Mouse (Mus musculus) layer of hippocampus, postnatal 14 days (tissue): ENCODE measurements around the gene 6430628N08Rik. TPM values are rescaled to one million over a fixed set of nuclear protein-coding genes. Genes with fewer than 3 reads are reported as not detected.

ENCODE experiments used
- DNase-seq, 2 experiments: peaks; one replicate each; pipeline ENCODE4 v3.0.0; 2021 to 2022; ENCODE audit warnings: low spot score in 2 of 2, mixed read lengths in 1 of 2
- total RNA-seq, 2 experiments: library from RNA; stranded (reverse); gene quantifications; 2 replicates each; pipeline ENCODE4 v1.2.3; 2021

6430628N08Rik gene
- total RNA-seq, 2 experiments from 2014 or later: not detected

DNA sequence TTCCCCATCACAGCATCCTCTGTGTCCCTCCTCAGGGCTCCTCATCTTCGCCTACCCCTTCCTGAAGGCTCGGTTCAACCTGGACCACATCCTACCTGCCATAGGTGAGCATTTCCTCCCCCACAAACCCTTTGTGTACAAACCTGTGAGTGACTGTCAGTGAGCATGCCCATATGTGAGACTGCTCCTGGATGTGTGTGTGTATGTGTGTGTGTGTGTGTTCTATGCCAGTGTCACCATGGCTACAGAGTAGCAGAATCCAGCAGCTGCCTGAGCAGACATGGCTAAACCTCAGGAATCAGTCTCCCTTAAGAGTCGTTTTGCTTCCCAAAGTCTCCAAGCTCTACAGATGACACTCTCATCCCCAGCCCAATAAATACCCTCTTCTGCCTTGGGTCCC is 4.6 kb upstream of the 6430628N08Rik start:
- DNase-seq: peak; percentile 13 to 28

DNA sequence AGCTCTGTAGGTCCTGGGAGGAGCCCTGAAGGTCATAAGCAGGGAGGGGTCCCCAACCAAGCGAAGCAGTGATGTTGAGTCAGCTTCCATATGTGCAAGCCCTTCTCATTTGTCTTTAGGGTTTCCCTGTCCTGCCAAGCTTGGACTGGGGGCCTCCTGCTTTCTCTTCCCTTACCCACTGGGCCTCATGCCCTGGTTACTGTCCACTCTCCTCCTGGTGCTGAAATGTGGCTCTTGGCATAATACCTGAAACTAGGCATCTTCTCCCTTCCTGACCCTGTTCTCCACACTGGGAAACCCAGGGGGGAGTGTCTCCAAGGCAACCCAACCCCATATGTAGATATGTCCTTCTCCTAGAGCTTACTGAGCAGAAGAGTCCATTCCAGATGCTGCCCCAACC is 3.6 kb upstream of the 6430628N08Rik start:
- DNase-seq: no peak

DNA sequence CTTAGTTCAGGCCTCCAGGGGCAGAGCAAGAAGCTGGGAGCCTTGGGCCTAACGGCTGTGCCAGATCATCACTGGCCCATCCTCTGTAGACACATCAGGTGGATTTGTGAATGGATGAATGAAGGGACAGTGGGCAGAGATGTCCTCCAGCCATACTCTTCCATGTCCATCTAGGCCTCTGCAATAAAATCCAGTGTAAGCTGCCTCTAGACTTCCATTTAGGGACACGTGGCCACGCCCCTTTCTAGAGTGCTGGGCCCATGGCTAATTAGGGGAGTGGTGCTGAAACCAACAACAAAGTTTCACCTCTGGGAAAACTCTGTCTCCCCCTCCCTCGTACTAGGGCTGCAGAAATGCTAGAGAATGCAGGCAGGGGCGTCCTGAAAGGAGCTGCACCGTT is 399 bp upstream of the 6430628N08Rik start:
- DNase-seq: no peak

DNA sequence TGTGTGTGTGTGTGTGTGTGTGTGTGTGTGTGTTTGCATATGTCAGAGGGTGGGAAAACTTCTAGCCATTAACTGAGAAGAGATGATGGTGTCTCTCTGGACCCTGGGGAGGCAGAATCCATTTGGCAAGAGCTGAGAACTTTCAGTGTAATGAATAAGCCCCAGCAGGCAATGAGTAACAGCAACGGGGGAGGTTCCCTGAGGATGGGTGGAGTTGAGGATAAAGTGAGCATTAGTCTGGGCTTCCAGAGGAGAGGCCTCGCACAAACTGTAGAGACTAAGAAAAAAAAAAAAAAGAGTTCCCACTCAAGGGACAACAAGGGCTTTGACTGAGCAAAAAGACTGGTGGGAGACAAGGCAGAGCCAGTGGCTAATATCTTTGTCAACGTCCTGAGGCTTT is 3.8 kb downstream of the 6430628N08Rik start:
- no peak for DNase-seq

DNA sequence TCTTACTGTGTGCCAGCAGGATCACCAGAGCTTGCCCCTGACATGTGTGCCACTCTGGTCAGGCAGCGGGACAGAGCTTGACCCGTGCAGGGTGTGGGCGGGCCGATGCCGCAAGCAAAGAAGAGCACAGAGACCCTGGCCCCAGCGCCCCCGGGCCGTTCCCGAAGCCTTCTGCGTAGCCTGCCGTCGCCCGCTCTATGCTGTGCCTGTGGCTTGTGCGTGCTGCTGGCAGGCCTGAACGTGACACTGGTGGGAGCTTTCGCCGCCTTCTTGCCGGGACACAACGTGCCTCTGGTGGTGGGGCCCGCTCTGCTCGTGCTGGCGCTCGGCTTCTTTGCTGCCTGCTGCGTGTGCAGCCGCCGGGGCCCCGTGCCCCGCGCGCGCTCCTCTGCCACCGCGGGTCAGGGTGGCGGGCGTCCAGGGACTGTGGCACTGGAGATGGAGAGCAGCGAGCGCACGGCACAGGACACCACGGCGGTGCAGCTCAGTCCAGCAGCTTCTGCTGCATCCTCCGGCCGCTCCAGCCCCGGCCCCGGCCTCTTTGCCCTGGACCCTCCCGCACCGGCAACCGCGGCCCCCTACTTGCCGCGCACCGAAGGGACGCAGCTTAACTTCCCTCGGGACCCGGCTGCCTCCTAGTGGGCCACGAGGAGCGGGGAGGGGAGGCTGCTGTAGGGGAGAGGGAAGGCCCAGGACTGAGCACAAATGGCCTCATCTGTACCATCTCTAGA is 7.6 kb downstream of the 6430628N08Rik start:
- no peak for DNase-seq

DNA sequence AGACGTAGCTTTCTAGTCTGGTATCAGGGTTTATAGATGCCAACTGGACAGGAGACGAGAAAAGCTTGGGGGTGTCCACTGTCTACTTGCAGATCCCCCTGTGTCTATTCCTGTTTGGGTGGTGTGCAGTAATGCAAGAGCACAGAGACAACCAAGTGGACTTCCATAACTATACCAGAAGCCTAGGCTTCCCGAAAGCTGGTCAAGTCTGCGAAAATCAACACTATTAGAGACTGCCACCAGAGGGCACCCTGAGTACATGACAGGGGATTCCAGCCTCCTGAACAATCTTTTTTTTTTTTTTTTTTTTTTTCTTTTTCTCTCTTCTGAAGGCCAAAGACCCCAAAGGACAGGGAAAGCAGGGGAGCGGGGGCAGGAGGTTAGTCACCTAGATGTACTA is 12.4 kb downstream of the 6430628N08Rik start:
- DNase-seq: peak; percentile 77 to 89

DNA sequence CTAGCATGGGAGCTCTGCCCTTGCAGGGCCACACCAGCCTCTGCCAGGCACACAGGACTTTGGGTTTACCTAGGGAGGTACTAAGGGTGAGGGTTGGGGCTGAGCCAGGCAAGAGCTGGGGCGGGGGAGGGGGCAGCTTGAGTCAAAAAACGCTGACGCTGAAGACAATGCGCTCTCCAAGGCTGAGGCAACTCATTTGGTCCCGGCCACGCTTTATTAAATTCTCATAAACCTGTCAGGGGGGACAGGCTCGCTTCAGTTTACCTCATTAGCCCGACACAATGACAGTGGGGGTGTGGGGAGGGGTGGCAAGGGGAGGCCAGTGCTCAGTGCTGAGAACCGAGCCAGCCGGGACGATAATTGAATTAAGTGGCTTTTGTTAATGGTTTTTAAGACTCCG is 13.9 kb downstream of the 6430628N08Rik start:
- no peak for DNase-seq

DNA sequence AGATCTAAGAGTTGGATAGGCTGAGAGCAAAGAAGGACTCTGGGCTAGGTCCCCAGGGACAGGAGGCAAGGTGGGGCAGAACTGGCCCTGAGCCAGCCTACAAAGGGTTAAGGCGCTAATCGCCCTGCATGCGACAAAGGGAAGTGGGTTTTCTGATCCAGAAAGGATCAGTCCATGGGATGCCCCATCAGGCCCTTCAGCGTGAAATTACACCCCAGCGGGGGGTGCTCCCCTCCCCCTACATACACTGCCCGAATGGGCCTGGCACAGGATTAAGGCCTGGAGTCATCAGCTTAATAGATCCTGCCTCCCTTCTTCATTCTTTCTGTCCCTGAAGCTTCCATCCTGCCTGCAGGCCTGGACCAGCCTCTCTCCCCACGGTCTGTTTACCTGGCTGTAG is 15.2 kb downstream of the 6430628N08Rik start:
- no peak for DNase-seq

DNA sequence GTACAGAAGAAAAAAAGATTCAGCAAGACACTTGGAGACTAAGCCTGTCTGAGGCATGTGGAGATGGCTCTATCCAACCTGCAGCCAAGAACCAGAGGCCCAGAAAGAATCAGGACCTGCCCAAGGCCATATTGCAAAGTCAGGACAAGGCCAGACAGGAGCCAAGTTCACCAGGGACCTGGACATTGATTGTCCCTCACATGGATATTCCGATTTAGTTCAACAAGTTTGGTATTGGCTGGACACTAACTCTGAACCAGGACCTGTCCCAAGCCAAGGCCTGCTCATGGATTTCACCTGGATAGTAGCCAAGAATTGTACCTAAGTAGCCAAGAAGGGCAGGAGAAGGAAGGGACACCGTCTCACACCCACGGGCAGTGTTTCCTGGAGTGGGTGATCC is 16.3 kb downstream of the 6430628N08Rik start:
- no peak for DNase-seq

DNA sequence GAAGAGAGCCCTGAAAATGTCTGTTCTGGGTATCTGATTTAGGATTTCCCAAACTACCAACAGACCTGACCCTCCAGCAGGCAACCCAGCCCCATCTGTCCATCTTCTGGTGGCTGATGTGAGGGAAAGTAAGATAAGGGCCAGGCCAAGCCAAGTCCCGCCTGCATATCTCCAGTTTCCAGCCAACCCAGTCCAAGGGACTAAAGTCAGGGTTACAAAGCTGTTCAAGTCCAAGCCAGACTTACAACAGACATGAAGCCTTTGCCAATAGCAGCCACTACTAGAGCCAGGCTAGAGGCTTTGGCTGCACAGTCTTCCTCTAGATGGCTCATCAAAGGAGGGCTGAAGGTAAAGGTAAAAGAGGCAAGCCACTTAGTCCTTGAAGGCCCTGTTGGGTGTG is 17.5 kb downstream of the 6430628N08Rik start:
- DNase-seq: no peak

DNA sequence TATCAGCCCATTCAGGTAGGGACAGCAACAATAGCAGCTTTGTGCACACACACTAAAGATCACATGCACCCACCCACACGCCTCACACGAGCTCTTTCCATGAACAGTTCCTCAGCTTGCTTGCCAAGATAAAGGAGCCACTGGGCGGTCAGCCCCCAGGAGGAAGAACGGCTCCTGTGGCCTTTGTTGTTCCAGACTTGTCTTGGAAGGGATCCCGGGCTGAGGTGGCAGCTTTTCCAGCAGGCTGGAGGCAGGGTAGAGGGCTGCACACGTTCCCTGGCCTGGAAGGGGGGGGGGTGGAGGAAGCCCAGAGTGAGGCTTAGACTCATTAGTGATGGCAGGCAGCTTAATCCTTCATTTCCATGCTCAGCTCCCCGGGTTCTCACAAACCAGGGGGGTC is 18.2 kb downstream of the 6430628N08Rik start:
- DNase-seq: peak in 1 of 2 experiments; percentile 23

DNA sequence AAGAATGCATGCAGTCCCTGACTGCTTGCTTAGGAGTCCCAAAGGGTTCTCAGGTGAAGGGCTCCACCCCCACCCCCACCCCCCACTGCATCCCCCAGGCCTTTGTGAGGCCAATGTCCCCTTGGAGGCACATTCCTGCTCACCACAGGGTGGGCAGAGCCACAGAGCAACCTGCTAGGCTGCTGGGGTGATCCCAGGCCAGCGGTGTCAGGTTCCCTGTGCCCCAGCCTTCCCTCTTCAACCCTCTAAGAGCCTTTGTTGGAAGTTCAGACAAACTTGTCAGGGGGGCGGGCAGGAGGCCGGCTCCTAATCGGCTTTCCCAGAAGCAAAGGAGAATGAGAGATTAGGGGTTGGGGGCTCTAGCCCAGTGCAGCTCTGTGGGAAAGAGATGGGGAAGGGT is 21.1 kb downstream of the 6430628N08Rik start:
- DNase-seq: no peak

DNA sequence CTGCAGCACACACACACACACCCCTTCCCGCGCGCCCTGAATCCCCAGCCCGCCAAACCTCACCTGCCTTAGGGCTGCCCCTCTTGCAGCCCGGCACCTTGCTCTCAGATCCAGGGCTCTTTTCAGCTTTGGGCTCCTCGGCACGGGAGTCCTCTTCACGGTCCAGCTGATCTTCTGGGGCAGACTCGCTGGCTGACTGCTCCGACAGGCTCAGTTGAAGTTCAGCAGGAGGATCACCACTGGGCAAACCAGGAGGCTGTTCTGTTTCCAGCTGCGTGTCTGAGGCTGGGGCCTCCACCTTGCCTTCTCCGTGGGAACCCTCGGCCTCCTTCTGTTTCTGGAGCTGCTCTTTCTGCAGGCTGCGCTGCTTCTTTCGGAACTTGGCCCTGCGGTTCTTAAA is 29.4 kb downstream of the 6430628N08Rik start:
- DNase-seq: no peak

DNA sequence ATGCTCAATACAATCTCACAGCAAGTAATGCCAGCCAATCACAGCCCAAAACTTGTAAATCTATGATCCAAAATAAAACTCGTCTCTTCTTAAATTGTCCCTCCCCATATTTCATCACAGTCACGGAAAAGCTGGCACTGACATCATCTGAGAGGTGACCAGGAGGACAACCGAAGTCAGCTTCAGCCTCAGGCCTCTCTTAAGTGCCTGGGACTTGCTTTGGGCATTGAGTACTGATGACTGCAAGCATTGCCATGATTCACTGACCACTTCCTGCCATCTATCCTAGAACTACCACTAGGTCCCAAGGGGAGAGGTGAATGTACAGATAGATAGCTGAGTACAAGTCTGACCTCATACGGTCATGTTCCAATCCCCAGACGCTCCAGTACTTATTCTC is 32.2 kb downstream of the 6430628N08Rik start:
- DNase-seq: no peak

DNA sequence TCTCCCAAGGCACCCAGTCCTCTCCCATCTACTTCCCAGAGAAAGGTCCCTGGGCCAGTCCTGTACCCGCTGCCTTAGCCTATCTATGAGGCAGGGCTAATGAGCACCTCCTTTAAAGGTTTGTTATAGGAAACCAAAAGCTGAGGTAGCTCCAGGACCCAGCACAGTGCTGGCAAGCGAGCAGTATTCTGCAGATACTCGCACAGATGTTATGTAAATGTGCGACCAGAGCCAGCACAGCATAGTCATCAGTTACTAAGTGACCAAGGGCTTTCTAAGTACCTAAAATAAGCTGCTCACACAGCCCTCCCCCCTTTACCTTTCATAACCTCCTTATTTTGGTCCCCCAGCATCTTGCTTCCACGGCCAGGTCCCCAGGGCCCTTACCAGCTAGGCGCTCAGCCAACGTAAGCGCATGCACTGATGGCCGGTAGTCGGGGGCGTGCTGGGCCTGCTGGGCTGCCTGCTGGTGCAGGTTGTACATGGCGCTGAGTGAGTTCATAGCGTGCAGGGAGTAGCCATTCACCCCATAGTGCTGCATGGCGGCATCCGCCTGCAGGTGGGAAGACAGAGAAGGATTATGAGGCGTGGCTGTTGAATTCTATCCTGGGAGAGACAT is 32.9 kb downstream of the 6430628N08Rik start:
- DNase-seq: no peak

DNA sequence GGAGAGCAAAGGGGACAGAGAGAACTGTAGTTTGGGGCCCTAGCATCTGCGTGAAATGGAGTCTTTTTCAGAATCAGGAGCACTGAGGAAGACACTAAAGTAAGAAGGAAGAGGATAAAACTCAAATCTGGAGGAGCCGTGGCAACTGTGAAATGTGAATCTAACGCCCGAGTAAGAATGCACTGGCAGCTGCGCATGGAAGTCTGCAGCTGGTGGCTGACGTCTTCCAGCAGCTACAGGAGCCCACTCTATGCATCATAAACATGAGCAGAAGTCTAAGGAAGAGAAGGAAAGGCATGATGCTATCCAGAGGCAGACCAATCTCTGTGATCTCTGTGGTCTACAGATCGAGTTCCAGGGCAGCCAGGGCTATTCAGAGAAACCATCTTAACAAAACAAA is 37.2 kb downstream of the 6430628N08Rik start:
- no peak for DNase-seq

DNA sequence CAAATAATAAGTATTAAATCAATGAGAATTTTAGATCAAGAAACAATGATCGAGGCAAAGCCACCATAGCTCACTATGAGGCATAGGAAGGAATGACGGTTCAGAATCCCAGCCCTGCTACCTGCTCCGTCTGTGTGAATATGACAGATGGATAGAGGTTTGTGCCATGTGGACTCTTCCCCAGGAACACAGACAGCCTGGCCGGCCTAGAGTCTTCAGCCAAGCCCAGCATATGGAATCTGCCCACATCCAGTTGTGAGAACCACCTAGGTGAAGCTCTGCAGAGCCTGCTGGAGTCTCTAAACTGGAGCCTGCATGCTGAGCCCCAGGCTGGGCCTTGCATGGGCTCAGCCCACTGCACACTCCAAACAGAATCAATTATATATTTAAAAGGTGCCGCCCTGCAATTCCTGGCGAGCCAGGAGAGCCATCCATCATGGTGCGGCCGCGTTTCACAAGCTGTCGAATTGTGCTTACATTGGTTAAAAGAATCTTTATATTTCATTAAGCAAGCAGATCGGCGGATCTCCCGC is 41.2 kb downstream of the 6430628N08Rik start:
- DNase-seq: no peak

DNA sequence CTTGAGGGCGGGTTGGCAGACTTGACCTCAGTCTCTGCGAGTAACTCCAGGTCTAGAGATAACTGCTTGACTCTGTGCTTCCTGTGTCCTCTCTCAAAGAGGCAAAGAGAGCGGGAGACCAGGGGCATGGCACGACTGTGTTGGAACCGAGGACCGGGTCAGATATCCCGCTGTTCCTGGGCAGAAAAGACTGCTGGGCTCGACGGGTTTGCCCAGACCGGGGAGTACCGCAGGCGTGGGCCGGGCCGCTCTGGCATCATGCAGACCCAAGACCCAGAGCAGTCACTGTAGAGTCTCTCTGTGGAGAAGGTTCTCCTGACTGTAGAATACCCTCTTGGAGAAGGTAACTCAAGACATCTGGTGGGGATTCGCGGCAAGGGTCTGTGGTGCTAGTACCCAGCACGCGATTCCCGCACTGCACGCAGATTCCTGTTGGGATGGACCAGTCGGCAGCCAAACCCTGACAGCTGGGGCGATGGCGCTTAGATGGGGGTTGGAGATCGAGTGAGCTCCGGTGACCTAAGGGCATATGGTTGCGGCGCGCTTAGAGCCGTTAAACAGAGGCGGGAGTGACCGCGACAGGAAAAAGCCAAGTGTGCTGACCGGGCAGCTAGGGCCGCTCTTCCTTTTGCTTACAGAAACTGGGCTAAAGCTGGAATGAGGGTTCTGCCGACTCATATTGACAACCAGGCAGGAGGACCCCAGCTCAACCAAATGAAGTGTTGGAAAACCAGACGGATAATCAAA is 45.5 kb downstream of the 6430628N08Rik start:
- no peak for DNase-seq

DNA sequence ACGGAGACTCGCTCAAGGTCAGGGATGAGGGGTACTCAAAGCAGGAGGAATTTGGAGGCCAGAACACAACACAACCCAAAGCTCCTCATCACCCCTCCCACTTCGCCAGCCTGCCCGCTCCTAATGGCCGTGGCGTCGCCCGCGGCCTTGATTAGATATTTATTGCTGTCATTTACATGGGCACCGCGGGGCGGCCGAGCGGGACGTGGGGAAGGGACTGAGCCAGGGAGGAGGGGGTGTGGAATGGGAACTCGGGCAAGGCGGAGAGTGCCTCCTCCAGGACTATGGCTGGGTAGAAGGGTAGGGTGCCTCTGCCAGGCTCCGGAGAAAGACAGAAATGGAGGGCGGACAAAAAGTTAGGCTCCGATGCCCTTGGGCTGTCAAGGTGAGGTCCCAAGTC is 46.2 kb downstream of the 6430628N08Rik start:
- DNase-seq: no peak

DNA sequence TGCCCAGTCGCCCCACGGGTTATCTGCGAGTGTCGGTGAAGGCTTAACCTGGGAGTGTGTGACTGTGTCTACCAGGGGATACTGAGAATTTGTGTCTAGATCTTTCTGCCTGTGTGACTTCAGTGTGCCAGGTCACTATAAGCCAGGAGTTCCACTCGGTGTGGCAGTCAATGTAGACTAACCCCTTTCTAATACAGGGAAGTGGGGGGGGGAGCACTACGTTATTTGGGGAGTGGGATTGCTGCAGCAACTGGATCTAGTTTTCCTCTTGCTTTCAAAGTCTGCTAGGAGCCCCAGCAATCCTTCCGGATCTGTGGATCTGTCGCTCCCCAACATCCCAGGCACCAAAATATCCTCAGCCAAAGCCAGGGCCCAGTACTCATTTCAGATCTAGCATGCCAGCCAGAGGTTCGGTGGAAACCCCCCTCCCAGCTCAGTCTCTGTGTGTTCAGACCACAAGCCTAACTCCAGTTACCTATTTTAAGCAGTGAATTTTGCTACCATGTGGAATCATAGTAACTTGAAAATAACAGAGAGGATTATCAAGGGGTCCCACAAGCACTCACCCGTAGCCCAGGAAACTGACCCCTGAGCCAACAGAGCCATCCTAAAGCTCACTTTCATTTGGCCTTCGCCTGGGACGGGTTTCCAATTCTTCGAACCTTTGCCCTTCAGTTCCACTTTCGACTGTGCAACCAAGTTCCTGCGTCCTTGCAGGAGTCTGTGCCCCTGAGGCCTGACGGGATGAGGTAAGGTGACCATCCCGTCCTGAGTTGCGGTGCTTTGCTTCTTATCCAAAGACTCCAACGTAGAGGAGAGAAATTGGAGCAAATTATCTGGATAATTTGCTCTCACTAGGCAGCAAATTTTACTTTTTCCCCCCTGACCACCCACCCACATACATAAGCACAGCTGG is 46.9 kb downstream of the 6430628N08Rik start:
- no peak for DNase-seq
